Mouse (Mus musculus): ENCODE measurements around the gene Pycr1. TPM values are rescaled to one million over a fixed set of nuclear protein-coding genes. Genes with fewer than 3 reads are reported as not detected.

The Pycr1 gene
- polyA plus RNA-seq, 1 experiment from 2014 or later: 5.7 TPM

GRCm38 (mm10) chr11:120615167-120615566, 28.4 kb downstream of the Pycr1 start:
- Histone ChIP-seq H3K4me3 (replicated peaks) (no peak overlapping the region), H3K36me3 (replicated peaks) (peaks cover 79% of the 10 kb centered on the region), H3K27me3 (no peaks in the 10 kb centered on the region), H3K9me3 (replicated peaks) (no peaks in the 10 kb centered on the region), H3K4me1 (replicated peaks) (peaks cover 50% of the 10 kb centered on the region), H3K27ac (replicated peaks) (no peak overlapping the region), H3K4me2 (peak overlapping the region; percentile 90; the same call in 1 of the 2 replicates), H3K9ac (no peak overlapping the region)
- no peak for ATAC-seq (ENCODE audit: insufficient read depth)
- WGBS (ENCODE audit: insufficient replicate concordance): 82% methylated on average over 6 of the region's 6 CpGs

GRCm38 (mm10) chr11:120613976-120614375, 29.6 kb downstream of the Pycr1 start:
- Histone ChIP-seq H3K9ac (no peak overlapping the region), H3K4me2 (no peak overlapping the region), H3K27ac (replicated peaks) (no peak overlapping the region), H3K36me3 (replicated peaks) (peaks cover 71% of the 10 kb centered on the region), H3K27me3 (peaks cover 2% of the 10 kb centered on the region), H3K9me3 (replicated peaks) (no peaks in the 10 kb centered on the region), H3K4me3 (replicated peaks) (no peak overlapping the region), H3K4me1 (replicated peaks) (peaks cover 56% of the 10 kb centered on the region)
- ATAC-seq (ENCODE audit: insufficient read depth): no peak
- 79% methylated on average over 8 of the region's 8 CpGs for WGBS (ENCODE audit: insufficient replicate concordance)

GRCm38 (mm10) chr11:120613481-120613972, 30.0 kb downstream of the Pycr1 start:
- WGBS (ENCODE audit: insufficient replicate concordance): 87% methylated on average over 10 of the region's 10 CpGs
- Histone ChIP-seq H3K4me1 (replicated peaks) (peaks cover 56% of the 10 kb centered on the region), H3K4me2 (no peak overlapping the region), H3K9ac (no peak overlapping the region), H3K27me3 (peaks cover 6% of the 10 kb centered on the region), H3K4me3 (replicated peaks) (no peak overlapping the region), H3K36me3 (replicated peaks) (peaks cover 67% of the 10 kb centered on the region), H3K27ac (replicated peaks) (no peak overlapping the region), H3K9me3 (replicated peaks) (no peaks in the 10 kb centered on the region)
- no peak for ATAC-seq (ENCODE audit: insufficient read depth)

GRCm38 (mm10) chr11:120612763-120613162, 30.8 kb downstream of the Pycr1 start:
- Histone ChIP-seq H3K27ac (replicated peaks) (no peak overlapping the region), H3K9me3 (replicated peaks) (no peaks in the 10 kb centered on the region), H3K36me3 (replicated peaks) (peaks cover 60% of the 10 kb centered on the region), H3K9ac (no peak overlapping the region), H3K27me3 (peaks cover 12% of the 10 kb centered on the region), H3K4me2 (no peak overlapping the region), H3K4me1 (replicated peaks) (peaks cover 53% of the 10 kb centered on the region), H3K4me3 (replicated peaks) (no peak overlapping the region)
- no peak for ATAC-seq (ENCODE audit: insufficient read depth)
- 40% methylated on average over 6 of the region's 6 CpGs for WGBS (ENCODE audit: insufficient replicate concordance)

GRCm38 (mm10) chr11:120610477-120611046, 33.0 kb downstream of the Pycr1 start:
- H3K4me2 ChIP-seq: no peak overlapping the region
- peaks cover 35% of the 10 kb centered on the region for H3K4me1 ChIP-seq (replicated peaks)
- H3K4me3 ChIP-seq (replicated peaks): no peak overlapping the region
- H3K9ac ChIP-seq: no peak overlapping the region
- H3K27me3 ChIP-seq: peaks cover 18% of the 10 kb centered on the region
- peaks cover 62% of the 10 kb centered on the region for H3K36me3 ChIP-seq (replicated peaks)
- H3K27ac ChIP-seq (replicated peaks): no peak overlapping the region
- WGBS (ENCODE audit: insufficient replicate concordance): 75% methylated on average over 9 of the region's 9 CpGs
- H3K9me3 ChIP-seq (replicated peaks): no peaks in the 10 kb centered on the region
- ATAC-seq (ENCODE audit: insufficient read depth): no peak

- Histone ChIP-seq H3K27me3 (peaks cover 18% of the 10 kb centered on the region), H3K27ac (replicated peaks) (no peak overlapping the region), H3K9me3 (replicated peaks) (no peaks in the 10 kb centered on the region), H3K4me1 (replicated peaks) (peaks cover 33% of the 10 kb centered on the region), H3K9ac (peak overlapping the region; percentile 26; the same call in 1 of the 2 replicates), H3K36me3 (replicated peaks) (peaks cover 62% of the 10 kb centered on the region), H3K4me3 (replicated peaks) (peak overlapping the region; percentile 38; the same call in 1 of the 2 replicates), H3K4me2 (peak overlapping the region; percentile 60)
- peak; percentile 45; the same call in 1 of the 2 replicates for ATAC-seq (ENCODE audit: insufficient read depth)
- WGBS (ENCODE audit: insufficient replicate concordance): 25% methylated on average over 8 of the region's 8 CpGs
Observed at GRCm38 (mm10) chr11:120609250-120609649, 34.3 kb downstream of the Pycr1 start.

GRCm38 (mm10) chr11:120608241-120609034, 35.1 kb downstream of the Pycr1 start, which contains the start of gene Npb:
Npb (plus strand) TSS chr11:120608477.
- peaks cover 62% of the 10 kb centered on the region for H3K36me3 ChIP-seq (replicated peaks)
- H3K4me1 ChIP-seq (replicated peaks): peaks cover 39% of the 10 kb centered on the region
- H3K9me3 ChIP-seq (replicated peaks): no peaks in the 10 kb centered on the region
- WGBS (ENCODE audit: insufficient replicate concordance): 21% methylated on average over 45 of the region's 45 CpGs
- H3K9ac ChIP-seq: peak within 1 kb of the TSS; percentile 26; the same call in 1 of the 2 replicates
- ATAC-seq (ENCODE audit: insufficient read depth): peak; percentile 16; the same call in 1 of the 2 replicates
- H3K27ac ChIP-seq (replicated peaks): peak within 1 kb of the TSS; percentile 57; the same call in 1 of the 2 replicates
- peak within 1 kb of the TSS; percentile 60 for H3K4me2 ChIP-seq
- H3K4me3 ChIP-seq (replicated peaks): peak within 1 kb of the TSS; percentile 38
- peaks cover 18% of the 10 kb centered on the region for H3K27me3 ChIP-seq

GRCm38 (mm10) chr11:120606764-120607163, 36.8 kb downstream of the Pycr1 start:
- H3K4me1 ChIP-seq (replicated peaks): peaks cover 49% of the 10 kb centered on the region
- H3K27me3 ChIP-seq: peaks cover 18% of the 10 kb centered on the region
- H3K4me2 ChIP-seq: no peak overlapping the region
- ATAC-seq (ENCODE audit: insufficient read depth): no peak
- H3K9me3 ChIP-seq (replicated peaks): no peaks in the 10 kb centered on the region
- no peak overlapping the region for H3K9ac ChIP-seq
- no peak overlapping the region for H3K4me3 ChIP-seq (replicated peaks)
- 66% methylated on average over 4 of the region's 4 CpGs for WGBS (ENCODE audit: insufficient replicate concordance)
- no peak overlapping the region for H3K27ac ChIP-seq (replicated peaks)
- peaks cover 63% of the 10 kb centered on the region for H3K36me3 ChIP-seq (replicated peaks)

GRCm38 (mm10) chr11:120605667-120606066, 37.9 kb downstream of the Pycr1 start:
- Histone ChIP-seq H3K36me3 (replicated peaks) (peaks cover 60% of the 10 kb centered on the region), H3K4me2 (no peak overlapping the region), H3K9ac (no peak overlapping the region), H3K9me3 (replicated peaks) (no peaks in the 10 kb centered on the region), H3K27me3 (peaks cover 18% of the 10 kb centered on the region), H3K4me3 (replicated peaks) (no peak overlapping the region), H3K27ac (replicated peaks) (no peak overlapping the region), H3K4me1 (replicated peaks) (peaks cover 53% of the 10 kb centered on the region)
- WGBS (ENCODE audit: insufficient replicate concordance): 80% methylated on average over 7 of the region's 7 CpGs
- no peak for ATAC-seq (ENCODE audit: insufficient read depth)

- peak; percentile 50; the same call in 1 of the 2 replicates for ATAC-seq (ENCODE audit: insufficient read depth)
- H3K4me1 ChIP-seq (replicated peaks): peaks cover 60% of the 10 kb centered on the region
- H3K27ac ChIP-seq (replicated peaks): peak overlapping the region; percentile 64
- no peaks in the 10 kb centered on the region for H3K9me3 ChIP-seq (replicated peaks)
- 13% methylated on average over 2 of the region's 2 CpGs for WGBS (ENCODE audit: insufficient replicate concordance)
- H3K36me3 ChIP-seq (replicated peaks): peaks cover 52% of the 10 kb centered on the region
- H3K4me2 ChIP-seq: peak overlapping the region; percentile 54
- H3K4me3 ChIP-seq (replicated peaks): no peak overlapping the region
- H3K9ac ChIP-seq: peak overlapping the region; percentile 33; the same call in 1 of the 2 replicates
- H3K27me3 ChIP-seq: peaks cover 12% of the 10 kb centered on the region
Observed at GRCm38 (mm10) chr11:120603545-120603944, 40.0 kb downstream of the Pycr1 start.

GRCm38 (mm10) chr11:120600716-120601115, 42.9 kb downstream of the Pycr1 start:
- WGBS (ENCODE audit: insufficient replicate concordance): 80% methylated on average over 3 of the region's 3 CpGs
- peaks cover 65% of the 10 kb centered on the region for H3K36me3 ChIP-seq (replicated peaks)
- H3K4me1 ChIP-seq (replicated peaks): peaks cover 76% of the 10 kb centered on the region
- H3K4me3 ChIP-seq (replicated peaks): no peak overlapping the region
- no peak overlapping the region for H3K9ac ChIP-seq
- no peaks in the 10 kb centered on the region for H3K27me3 ChIP-seq
- H3K9me3 ChIP-seq (replicated peaks): no peaks in the 10 kb centered on the region
- H3K27ac ChIP-seq (replicated peaks): 0 out of 2 replicates have a peak overlapping the region, but pooled peaks have one; percentile 3
- H3K4me2 ChIP-seq: no peak overlapping the region
- no peak for ATAC-seq (ENCODE audit: insufficient read depth)

Measured in liver, embryonic 15.5 days (tissue).